Mouse (Mus musculus) CH12.LX (cell line): ENCODE measurements around the gene Ifi204. TPM values are rescaled to one million over a fixed set of nuclear protein-coding genes. Genes with fewer than 3 reads are reported as not detected.
A peak's percentile ranks its signal among the peaks of the same experiment; 100 is the strongest.
"Not testable (repeated sequence)": the region's sequence is repeated elsewhere in the genome, so short reads cannot be mapped to it uniquely, and the experiment has no call there.

Experiments used
- DNase-seq: peaks from one replicate; pipeline ENCODE4 v3.0.0-alpha.2; 2013; ENCODE audit errors: extremely low read depth
- H3K27ac ChIP-seq: 2 replicates; pipeline ENCODE4 v1.5.1; 2012; ENCODE audit warnings: low read depth, mild to moderate bottlenecking, control low read depth, moderate library complexity; ENCODE audit not compliant: insufficient read depth
- H3K27me3 ChIP-seq: replicated peaks from 2 replicates; pipeline ENCODE3; 2012; ENCODE audit warnings: inconsistent platforms
- H3K36me3 ChIP-seq, 2 experiments: replicated peaks in 1 of 2; 2 replicates each; pipeline versions ENCODE3 to v1.6.1; 2012; ENCODE audit warnings: inconsistent platforms in 1 of 2, low read length in 1 of 2, mild to moderate bottlenecking in 1 of 2, mixed read lengths in 1 of 2, moderate library complexity in 1 of 2; ENCODE audit not compliant: control insufficient read depth in 1 of 2, insufficient read depth in 1 of 2
- H3K4me1 ChIP-seq, 2 experiments: 2 replicates each; pipeline ENCODE4 v1.6.1; 2012; ENCODE audit warnings: inconsistent platforms in 1 of 2, moderate library complexity in 1 of 2; ENCODE audit not compliant: insufficient read depth in 2 of 2, control insufficient read depth in 1 of 2
- H3K4me2 ChIP-seq: 2 replicates; pipeline ENCODE4 v1.6.1; 2012; ENCODE audit warnings: low read depth, mild to moderate bottlenecking, control low read depth; ENCODE audit not compliant: poor library complexity, insufficient read depth, severe bottlenecking
- H3K4me3 ChIP-seq, 3 experiments: fragments of 150-350 bp in 1 of 3; sonication (generic) in 1 of 3; replicated peaks in 1 of 3; 2 replicates each; pipeline versions ENCODE3 to v1.5.1; 2011 to 2012; ENCODE audit warnings: low read depth in 2 of 3, low read length in 2 of 3, mild to moderate bottlenecking in 2 of 3, moderate library complexity in 2 of 3, control low read depth in 1 of 3, improper control_type of control experiment in 1 of 3, inconsistent platforms in 1 of 3, mixed read lengths in 1 of 3; ENCODE audit not compliant: poor library complexity in 1 of 3
- H3K79me2 ChIP-seq: replicated peaks from 2 replicates; pipeline ENCODE4 v1.6.1; 2012; ENCODE audit warnings: mild to moderate bottlenecking, moderate library complexity; ENCODE audit not compliant: control insufficient read depth, poor library complexity, insufficient read depth, severe bottlenecking; ENCODE audit errors: extremely low read depth
- H3K9ac ChIP-seq: 2 replicates; pipeline ENCODE4 v1.6.1; 2012; ENCODE audit warnings: low read depth, mild to moderate bottlenecking, control low read depth, moderate library complexity; ENCODE audit not compliant: insufficient read depth
- H3K9me3 ChIP-seq: replicated peaks from 2 replicates; pipeline ENCODE3; 2012; ENCODE audit warnings: low read length, inconsistent platforms, mixed read lengths
- BHLHE40 ChIP-seq: IDR thresholded peaks from 2 replicates; pipeline ENCODE4 v1.6.1; 2011; ENCODE audit warnings: mild to moderate bottlenecking, low read depth, low read length, improper control_type of control experiment
- ELF1 ChIP-seq: IDR thresholded peaks from 2 replicates; pipeline ENCODE4 v1.6.1; 2014; ENCODE audit warnings: low read depth, mild to moderate bottlenecking, inconsistent platforms, low read length, improper control_type of control experiment
- EP300 ChIP-seq: IDR thresholded peaks from 2 replicates; pipeline ENCODE4 v1.6.1; 2011; ENCODE audit warnings: low read length, improper control_type of control experiment
- ETS1 ChIP-seq: conservative IDR thresholded peaks from 2 replicates; pipeline ENCODE4 v1.6.1; 2012; ENCODE audit warnings: low read depth, mild to moderate bottlenecking, inconsistent platforms, low read length, improper control_type of control experiment, moderate library complexity
- GABPA ChIP-seq: IDR thresholded peaks from 2 replicates; pipeline ENCODE4 v1.6.1; 2012; ENCODE audit warnings: low read depth, low read length, improper control_type of control experiment, inconsistent platforms; ENCODE audit not compliant: insufficient replicate concordance
- IRF4 ChIP-seq: IDR thresholded peaks from 2 replicates; pipeline ENCODE4 v1.6.1; 2014; ENCODE audit warnings: low read depth, mild to moderate bottlenecking, inconsistent platforms, low read length, improper control_type of control experiment
- MYC ChIP-seq: IDR thresholded peaks from 2 replicates; pipeline ENCODE4 v1.6.1; 2011; ENCODE audit warnings: low read depth, mild to moderate bottlenecking, improper control_type of control experiment, low read length
- NRF1 ChIP-seq: IDR thresholded peaks from 2 replicates; pipeline ENCODE4 v1.6.1; 2014; ENCODE audit warnings: low read depth, mild to moderate bottlenecking, inconsistent platforms, low read length, improper control_type of control experiment, moderate library complexity
- TCF12 ChIP-seq: IDR thresholded peaks from 2 replicates; pipeline ENCODE4 v1.6.1; 2014; ENCODE audit warnings: low read depth, mild to moderate bottlenecking, inconsistent platforms, low read length, improper control_type of control experiment
- dilution Hi-C: fragments of 300-500 bp; cut with MboI; formaldehyde crosslinking; loops from 2 replicates; pipeline ENCODE4 v1.14.3; 2020; ENCODE audit warnings: low sequenced_read_pairs; ENCODE audit not compliant: extremely low pct_unique_long_range_greater_than_20kb, extremely low pct_ligation_motif_present
- in situ Hi-C: fragments of 300-500 bp; cut with MboI; formaldehyde crosslinking; loops from 3 replicates; pipeline ENCODE4 v1.14.3; 2019; ENCODE audit warnings: low sequenced_read_pairs, low pct_ligation_motif_present, low pct_unique_long_range_greater_than_20kb, mixed read lengths
- polyA plus RNA-seq: library from polyadenylated mRNA; unstranded; fragments of >175 nt; gene quantifications from 2 replicates; pipeline ENCODE4 v1.2.1, GENCODE M21; 2012; ENCODE audit warnings: low read depth; ENCODE audit not compliant: insufficient read length
- total RNA-seq, 2 experiments: library from RNA; depleted of rRNA; stranded (reverse); fragments of 300-350 nt in 1 of 2; fragments of >200 nt in 1 of 2; gene quantifications; 2 replicates each; pipeline ENCODE4 v1.2.3; 2012 to 2014

Gene Ifi204
- total and polyA plus RNA-seq, 3 experiments, result 0.83 to 1.4 (median 0.94) TPM

GRCm38 (mm10) chr1:173773457-173773856, 6.7 kb upstream of the Ifi204 start:
- DNase-seq, H3K4me3 ChIP-seq, dilution Hi-C loops: not testable (repeated sequence)

GRCm38 (mm10) chr1:173760032-173760431, 6.7 kb downstream of the Ifi204 start:
- H3K4me1 ChIP-seq, result not testable (repeated sequence)

More at GRCm38 (mm10) chr1:173773457-173773856, 6.7 kb upstream of the Ifi204 start:
- H3K27ac ChIP-seq, H3K4me1 ChIP-seq, H3K9ac ChIP-seq, H3K27me3 ChIP-seq, H3K4me2 ChIP-seq, H3K9me3 ChIP-seq, H3K79me2 ChIP-seq, H3K36me3 ChIP-seq, in situ Hi-C loops: not testable (repeated sequence)

GRCm38 (mm10) chr1:173742262-173742661, 24.5 kb downstream of the Ifi204 start:
- Histone ChIP-seq H3K4me2 (peak overlapping the region; percentile 59; the same call in 1 of the 2 replicates), H3K27ac (no peak overlapping the region), H3K4me3 (no peak overlapping the region), H3K36me3 (no peaks in the 10 kb centered on the region), H3K79me2 (peaks cover 2% of the 10 kb centered on the region; the same call in 1 of the 2 replicates), H3K4me1 (peaks cover 3 to 27% of the 10 kb centered on the region in 2 experiments; a peak in 3 of 4 replicates), H3K9me3 (no peaks in the 10 kb centered on the region)
- dilution Hi-C loops (no loop called here), in situ Hi-C loops (no loop called here)
- DNase-seq, result peak; percentile 59
- TF ChIP-seq TCF12 (peak; percentile 63), ETS1 (peak; percentile 83), ELF1 (no peak), NRF1 (no peak), BHLHE40 (peak; percentile 52; the same call in 1 of the 2 replicates), MYC (0 out of 2 replicates have a peak, but pooled peaks have one; percentile 18), GABPA (no peak), IRF4 (peak; percentile 63; the same call in 1 of the 2 replicates), EP300 (peak; percentile 65; the same call in 1 of the 2 replicates)
- TF ChIP-seq, all 38 proteins: peak for 6
- Histone ChIP-seq H3K9ac (no peak overlapping the region), H3K27me3 (no peaks in the 10 kb centered on the region)

More at GRCm38 (mm10) chr1:173760032-173760431, 6.7 kb downstream of the Ifi204 start:
- dilution Hi-C loops, H3K27ac ChIP-seq, H3K4me3 ChIP-seq, in situ Hi-C loops, H3K36me3 ChIP-seq, DNase-seq, H3K79me2 ChIP-seq, H3K4me2 ChIP-seq, H3K27me3 ChIP-seq, H3K9ac ChIP-seq, H3K9me3 ChIP-seq: not testable (repeated sequence)
